Mouse (Mus musculus): ENCODE measurements around the gene Mif.

DNA sequence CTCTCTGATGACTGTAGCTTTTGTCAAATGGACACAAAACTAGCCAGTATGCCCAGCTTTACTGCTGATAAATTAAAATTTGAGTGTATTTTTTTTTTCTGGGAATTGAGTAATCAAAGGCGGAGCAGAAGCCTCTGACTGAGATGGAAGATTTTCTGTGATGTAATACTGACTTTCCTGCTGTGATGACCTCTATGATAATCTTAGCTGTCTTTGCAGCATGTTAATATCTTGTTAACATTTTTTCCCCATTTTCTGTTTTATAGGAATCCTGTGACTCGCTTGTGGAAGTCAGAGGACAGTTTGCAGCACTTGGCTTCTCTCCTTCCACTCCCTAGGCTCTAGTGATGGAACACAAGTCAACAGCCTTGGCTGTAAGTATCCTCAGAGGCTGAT is 29.8 kb downstream of the Mif start:
- TF ChIP-seq POLR2A (IDR thresholded peaks at IDR 0.05; ENCODE audit: extremely low read depth, insufficient read depth, low read length): no peak
- TF ChIP-seq CTCF (IDR thresholded peaks at IDR 0.05; ENCODE audit: low read depth, low read length): no peak

Measured in liver, adult 2 months (tissue).